Mouse (Mus musculus) G1E-ER4 (cell line): ENCODE measurements around the gene Tram1l1. TPM values are rescaled to one million over a fixed set of nuclear protein-coding genes. Genes with fewer than 3 reads are reported as not detected.

Experiments used
- GATA1 ChIP-seq: IDR thresholded peaks from one replicate; pipeline ENCODE4 v1.8.0; 2012; ENCODE audit warnings: low read length, inconsistent platforms
- polyA plus RNA-seq: library from polyadenylated mRNA; stranded (reverse); fragments of >175 nt; gene quantifications from 2 replicates; pipeline ENCODE4 v1.2.3, GENCODE M21; 2012

The Tram1l1 gene
- polyA plus RNA-seq, result not detected in 2 replicates

- no peak for TF ChIP-seq GATA1
These were observed at the start of gene Tram1l1 for GRCm38 (mm10) chr3:124320821-124321576. Gene Tram1l1, plus strand, starts transcription at chr3:124320855.

GRCm38 (mm10) chr3:124271229-124271628 lies 49.4 kb upstream of the Tram1l1 start:
- no peak for TF ChIP-seq GATA1

- no peak for TF ChIP-seq GATA1
These were observed 49.0 kb upstream of the Tram1l1 start for GRCm38 (mm10) chr3:124271668-124272067.

- no peak for TF ChIP-seq GATA1
These were observed 48.1 kb upstream of the Tram1l1 start for GRCm38 (mm10) chr3:124272465-124273089.

DNA sequence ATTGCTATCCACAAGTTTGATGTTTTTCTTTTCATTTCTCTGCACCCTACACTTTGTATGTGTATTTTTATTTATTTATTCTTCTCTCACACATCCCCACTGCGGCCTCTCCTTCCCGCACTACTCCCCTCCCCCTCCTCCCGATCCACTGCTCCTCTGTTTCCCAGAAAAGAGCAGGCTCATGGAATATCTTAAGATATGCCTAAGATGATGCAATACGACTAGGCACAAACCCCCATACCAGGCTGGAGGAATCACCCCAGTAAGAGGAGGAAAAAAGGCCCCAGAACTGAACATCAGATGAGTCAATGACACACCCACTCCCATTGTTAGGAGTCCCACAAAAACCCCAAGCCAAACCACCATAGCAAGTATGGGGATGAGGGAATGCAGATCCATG lies 1.4 kb upstream of the Tram1l1 start:
- no peak for TF ChIP-seq GATA1

GRCm38 (mm10) chr3:124320398-124320797 lies 257 bp upstream of the Tram1l1 start:
- TF ChIP-seq GATA1, result no peak

DNA sequence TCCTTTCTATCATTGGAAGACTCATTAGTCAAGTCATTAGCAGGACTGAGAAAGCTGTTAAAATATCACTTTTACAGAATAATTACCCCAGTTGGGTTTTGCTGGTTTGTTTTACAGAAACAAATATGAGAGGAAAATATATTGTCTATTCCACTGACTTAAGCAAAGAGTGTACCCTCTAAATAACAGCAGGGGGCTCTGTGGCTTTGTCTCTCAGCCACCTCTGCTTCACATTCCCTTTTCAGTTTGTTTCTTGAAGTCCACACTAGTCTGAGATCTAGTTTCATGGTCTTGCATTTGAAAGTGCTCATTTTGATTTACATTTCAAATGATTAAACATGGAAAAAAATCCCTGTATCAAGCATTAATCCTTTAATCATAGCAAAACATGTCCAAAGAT lies 25.8 kb downstream of the Tram1l1 start:
- no peak for TF ChIP-seq GATA1

GRCm38 (mm10) chr3:124357533-124357932 lies 36.9 kb downstream of the Tram1l1 start:
- no peak for TF ChIP-seq GATA1

DNA sequence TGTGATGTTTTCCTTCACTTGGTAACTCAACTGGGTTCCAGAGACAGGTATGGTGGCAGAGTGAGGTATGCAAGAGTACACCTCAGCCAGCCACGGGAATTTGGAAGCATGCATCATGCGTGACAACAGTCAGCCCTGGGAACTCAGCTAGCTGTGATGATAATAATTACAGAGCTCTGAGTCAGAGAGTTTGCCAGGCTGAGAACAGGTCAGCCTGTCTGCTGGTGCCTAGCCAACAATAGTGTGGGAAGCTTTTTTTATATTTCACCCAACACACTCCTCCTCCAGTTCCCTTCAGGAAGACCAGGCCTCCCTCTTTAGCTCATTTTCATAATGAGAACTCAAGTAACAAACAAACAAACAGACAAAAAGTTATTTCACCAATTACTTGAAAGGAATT lies 51.4 kb downstream of the Tram1l1 start:
- TF ChIP-seq GATA1, result no peak

Other genes with a start within 250 kb of the Tram1l1 start
- gene 1700006A11Rik, start 105.2 kb downstream of the Tram1l1 start, polyA plus RNA-seq, result not detected in 2 replicates